Mouse (Mus musculus): ENCODE results near the gene Elp5. TPM values are rescaled to one million over a fixed set of nuclear protein-coding genes. Genes with fewer than 3 reads are reported as not detected.
"Not testable (repeated sequence)": the region's sequence is repeated elsewhere in the genome, so short reads cannot be mapped to it uniquely, and the experiment has no call there.

Gene Elp5
- total and polyA plus RNA-seq, 3 experiments = 95.9 to 177 (median 119) TPM

- Histone ChIP-seq H3K36me3 (replicated peaks in 1 of 2; ENCODE audit: control insufficient read depth in 1 of 2, insufficient read depth in 1 of 2, low read length in 1 of 2) (peaks cover 24 to 29% of the 10 kb centered on the region in 2 experiments), H3K9me3 (replicated peaks; ENCODE audit: low read length) (no peaks in the 10 kb centered on the region), H3K9ac (ENCODE audit: insufficient read depth, low read depth) (no peak within 1 kb of the TSS), H3K4me3 (replicated peaks in 1 of 3; ENCODE audit: low read depth in 2 of 3, low read length in 2 of 3, poor library complexity in 1 of 3) (no peak within 1 kb of the TSS), H3K27me3 (replicated peaks) (no peaks in the 10 kb centered on the region), H3K27ac (ENCODE audit: insufficient read depth, low read depth) (no peak within 1 kb of the TSS), H3K4me2 (ENCODE audit: insufficient read depth, low read depth, poor library complexity, severe bottlenecking) (0 out of 2 replicates have a peak within 1 kb of the TSS, but pooled peaks have one; percentile 54), H3K4me1 (ENCODE audit: control insufficient read depth in 1 of 2, insufficient read depth in 2 of 2) (peaks cover 22 to 39% of the 10 kb centered on the region in 2 experiments), H3K79me2 (replicated peaks; ENCODE audit: control insufficient read depth, extremely low read depth, insufficient read depth, poor library complexity, severe bottlenecking) (no peaks in the 10 kb centered on the region)
- TF ChIP-seq MAX (IDR thresholded peaks at IDR 0.05; ENCODE audit: low read length) (no peak), IRF4 (IDR thresholded peaks at IDR 0.05; ENCODE audit: low read depth, low read length) (no peak), RCOR1 (conservative IDR thresholded peaks at IDR 0.05; ENCODE audit: low read depth, low read length) (no peak), CHD1 (IDR thresholded peaks at IDR 0.05; ENCODE audit: low read depth, low read length) (no peak), ZKSCAN1 (IDR thresholded peaks at IDR 0.05; ENCODE audit: borderline replicate concordance, low read depth, low read length) (no peak), HCFC1 (IDR thresholded peaks at IDR 0.05; ENCODE audit: low read depth, low read length) (no peak), NELFE (IDR thresholded peaks at IDR 0.05; ENCODE audit: low read depth, low read length) (no peak), USF1 (IDR thresholded peaks at IDR 0.05; ENCODE audit: low read depth, low read length) (no peak), UBTF (IDR thresholded peaks at IDR 0.05; ENCODE audit: low read depth, low read length) (no peak), JUND (conservative IDR thresholded peaks at IDR 0.05; ENCODE audit: low read depth, low read length) (no peak), EP300 (IDR thresholded peaks at IDR 0.05; ENCODE audit: low read length) (no peak), POLR2A (IDR thresholded peaks at IDR 0.05; ENCODE audit: low read depth, low read length) (no peak), NRF1 (IDR thresholded peaks at IDR 0.05; ENCODE audit: low read depth, low read length) (no peak)
- dilution Hi-C loops (cut with MboI; ENCODE audit: extremely low pct_ligation_motif_present, extremely low pct_unique_long_range_greater_than_20kb, low sequenced_read_pairs) (no loop called here), in situ Hi-C loops (cut with MboI; ENCODE audit: low pct_ligation_motif_present, low pct_unique_long_range_greater_than_20kb, low sequenced_read_pairs) (loop anchor here (25.0 kb wide), 1 partner anchor 929 kb away; the partner anchor contains the start of genes Per1 and Vamp2)
- DNase-seq (ENCODE audit: extremely low read depth) = no peak
These were observed 34.4 kb upstream of the Elp5 start, which contains the start of gene Dlg4 for GRCm38 (mm10) chr11:70016669-70017068. Gene Dlg4, plus strand, starts transcription at chr11:70016942.

- peaks cover 29 to 34% of the 10 kb centered on the region in 2 experiments for H3K36me3 ChIP-seq (replicated peaks in 1 of 2; ENCODE audit: control insufficient read depth in 1 of 2, insufficient read depth in 1 of 2, low read length in 1 of 2)
- H3K9me3 ChIP-seq (replicated peaks; ENCODE audit: low read length); H3K27me3 ChIP-seq (replicated peaks); H3K79me2 ChIP-seq (replicated peaks; ENCODE audit: control insufficient read depth, extremely low read depth, insufficient read depth, poor library complexity, severe bottlenecking); H3K27ac ChIP-seq (ENCODE audit: insufficient read depth, low read depth); DNase-seq (ENCODE audit: extremely low read depth); H3K9ac ChIP-seq (ENCODE audit: insufficient read depth, low read depth); H3K4me3 ChIP-seq (replicated peaks in 1 of 3; ENCODE audit: low read depth in 2 of 3, low read length in 2 of 3, poor library complexity in 1 of 3); H3K4me2 ChIP-seq (ENCODE audit: insufficient read depth, low read depth, poor library complexity, severe bottlenecking); dilution Hi-C loops (cut with MboI; ENCODE audit: extremely low pct_ligation_motif_present, extremely low pct_unique_long_range_greater_than_20kb, low sequenced_read_pairs): not testable (repeated sequence)
- H3K4me1 ChIP-seq (ENCODE audit: control insufficient read depth in 1 of 2, insufficient read depth in 2 of 2) = peaks cover 22 to 38% of the 10 kb centered on the region in 2 experiments
- in situ Hi-C loops (cut with MboI; ENCODE audit: low pct_ligation_motif_present, low pct_unique_long_range_greater_than_20kb, low sequenced_read_pairs) = loop anchor here (25.0 kb wide), 1 partner anchor 929 kb away; the partner anchor contains the start of genes Per1 and Vamp2
These were observed 33.9 kb upstream of the Elp5 start for GRCm38 (mm10) chr11:70016177-70016576.

GRCm38 (mm10) chr11:70015677-70016076 is 33.4 kb upstream of the Elp5 start:
- Histone ChIP-seq H3K4me3 (replicated peaks in 1 of 3; ENCODE audit: low read depth in 2 of 3, low read length in 2 of 3, poor library complexity in 1 of 3) (peak overlapping the region in 2 of 3 experiments; percentile 67 to 71), H3K36me3 (replicated peaks in 1 of 2; ENCODE audit: control insufficient read depth in 1 of 2, insufficient read depth in 1 of 2, low read length in 1 of 2) (peaks cover 34 to 39% of the 10 kb centered on the region in 2 experiments), H3K27me3 (replicated peaks) (no peaks in the 10 kb centered on the region), H3K27ac (ENCODE audit: insufficient read depth, low read depth) (no peak overlapping the region), H3K9ac (ENCODE audit: insufficient read depth, low read depth) (peak overlapping the region; percentile 49; the same call in 1 of the 2 replicates), H3K79me2 (replicated peaks; ENCODE audit: control insufficient read depth, extremely low read depth, insufficient read depth, poor library complexity, severe bottlenecking) (no peaks in the 10 kb centered on the region), H3K9me3 (replicated peaks; ENCODE audit: low read length) (no peaks in the 10 kb centered on the region), H3K4me2 (ENCODE audit: insufficient read depth, low read depth, poor library complexity, severe bottlenecking) (peak overlapping the region; percentile 54; the same call in 1 of the 2 replicates), H3K4me1 (ENCODE audit: control insufficient read depth in 1 of 2, insufficient read depth in 2 of 2) (peaks cover 20 to 34% of the 10 kb centered on the region in 2 experiments)
- no peak for DNase-seq (ENCODE audit: extremely low read depth)
- dilution Hi-C loops (cut with MboI; ENCODE audit: extremely low pct_ligation_motif_present, extremely low pct_unique_long_range_greater_than_20kb, low sequenced_read_pairs) = no loop called here
- in situ Hi-C loops (cut with MboI; ENCODE audit: low pct_ligation_motif_present, low pct_unique_long_range_greater_than_20kb, low sequenced_read_pairs) = loop anchor here (25.0 kb wide), 1 partner anchor 928 kb away; the partner anchor contains the start of genes Per1 and Vamp2
- TF ChIP-seq ZKSCAN1 (IDR thresholded peaks at IDR 0.05; ENCODE audit: borderline replicate concordance, low read depth, low read length) (peak; percentile 83), CHD1 (IDR thresholded peaks at IDR 0.05; ENCODE audit: low read depth, low read length) (no peak)
